Mouse (Mus musculus) central nervous system, embryonic 14 days (tissue): ENCODE data around the gene Ppp1r17. TPM values are rescaled to one million over a fixed set of nuclear protein-coding genes. Genes with fewer than 3 reads are reported as not detected.

Experiments used
- polyA plus RNA-seq: library from polyadenylated mRNA; depleted of rRNA; stranded (reverse); fragments of >200 nt; gene quantifications from 2 replicates; pipeline ENCODE4 v1.2.3, GENCODE M21; 2012; rRNA removed

Ppp1r17 gene
- 3.2 and 3.6 TPM in 2 replicates for polyA plus RNA-seq

DNA sequence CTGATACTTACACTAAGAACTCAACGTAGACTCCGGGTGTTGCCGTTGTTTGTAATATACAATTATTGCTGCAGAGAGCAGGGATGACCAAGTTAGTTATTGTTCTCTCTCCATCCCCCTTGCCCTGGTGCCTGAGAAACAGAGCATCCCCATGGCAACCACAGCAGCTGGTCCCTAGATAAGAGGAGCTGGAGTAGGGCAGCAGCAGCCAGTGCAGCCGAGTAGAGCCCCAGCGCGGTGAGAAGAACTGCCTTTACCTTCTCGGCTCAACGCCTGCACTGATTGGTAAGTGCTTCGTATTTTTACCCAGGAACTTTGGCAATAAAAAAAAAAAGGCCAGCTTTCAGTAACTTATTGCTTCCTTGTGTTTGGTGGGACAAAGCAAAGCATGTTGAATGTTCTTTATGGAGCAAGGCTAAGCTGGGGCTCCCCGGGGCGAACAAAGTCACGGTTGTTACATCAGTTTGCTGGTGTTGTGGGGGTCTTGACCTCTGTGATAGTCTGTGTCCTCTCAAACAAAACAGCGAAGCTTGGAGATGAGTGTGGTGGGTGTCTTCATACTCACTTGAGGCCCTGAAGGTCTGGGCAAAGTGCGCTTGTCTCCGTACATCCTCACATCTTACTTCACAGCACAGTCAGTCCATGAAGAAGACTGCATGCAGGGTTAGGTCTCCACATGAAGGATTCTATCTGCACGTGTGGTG is at the start of gene Ppp1r17:
TSS of gene Ppp1r17 (plus strand) at position 207 of the 704 bp plus-strand sequence.

Other genes with a start within 250 kb of the Ppp1r17 start
- 0.53 and 1.2 TPM in 2 replicates for gene Itprid1, start 180.6 kb upstream of the Ppp1r17 start, polyA plus RNA-seq